Mouse (Mus musculus) spleen, postnatal 14 days (tissue): ENCODE results near the gene Fxyd3.

Experiments
- DNase-seq, 2 experiments: peaks; one replicate each; pipeline ENCODE4 v3.0.0; 2021 to 2022; ENCODE audit warnings: low spot score in 2 of 2

The Fxyd3 gene

GRCm38 (mm10) chr7:31049846-31050281, 26.6 kb downstream of the Fxyd3 start:
- DNase-seq = no peak

GRCm38 (mm10) chr7:31049135-31049845, 27.2 kb downstream of the Fxyd3 start:
- no peak for DNase-seq

GRCm38 (mm10) chr7:31042431-31042910, 34.0 kb downstream of the Fxyd3 start, which contains the start of gene Fxyd5:
Fxyd5 (minus strand) TSS chr7:31042481.
- no peak for DNase-seq

GRCm38 (mm10) chr7:31041662-31042315, 34.7 kb downstream of the Fxyd3 start:
- peak; percentile 24 to 33 for DNase-seq

DNA sequence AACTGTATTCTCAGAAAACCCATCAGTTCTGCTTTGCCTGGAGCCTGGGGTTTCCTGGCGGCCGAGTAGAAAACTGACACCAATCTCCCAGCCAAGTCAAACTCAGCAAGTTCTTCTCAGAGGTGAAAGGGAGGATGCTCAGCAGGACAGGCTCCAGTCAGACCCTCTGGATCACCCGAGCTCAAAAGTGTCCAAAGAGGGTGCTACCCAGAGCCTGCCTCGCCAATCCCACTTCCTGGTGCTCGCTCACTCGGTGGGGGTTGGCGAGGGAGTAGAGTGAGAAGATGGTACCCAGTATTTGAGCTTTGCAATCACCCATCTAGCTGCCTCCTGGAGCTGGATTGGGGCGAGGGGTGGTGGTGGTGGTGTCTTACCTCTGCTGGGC, 35.5 kb downstream of the Fxyd3 start:
- DNase-seq = no peak

DNA sequence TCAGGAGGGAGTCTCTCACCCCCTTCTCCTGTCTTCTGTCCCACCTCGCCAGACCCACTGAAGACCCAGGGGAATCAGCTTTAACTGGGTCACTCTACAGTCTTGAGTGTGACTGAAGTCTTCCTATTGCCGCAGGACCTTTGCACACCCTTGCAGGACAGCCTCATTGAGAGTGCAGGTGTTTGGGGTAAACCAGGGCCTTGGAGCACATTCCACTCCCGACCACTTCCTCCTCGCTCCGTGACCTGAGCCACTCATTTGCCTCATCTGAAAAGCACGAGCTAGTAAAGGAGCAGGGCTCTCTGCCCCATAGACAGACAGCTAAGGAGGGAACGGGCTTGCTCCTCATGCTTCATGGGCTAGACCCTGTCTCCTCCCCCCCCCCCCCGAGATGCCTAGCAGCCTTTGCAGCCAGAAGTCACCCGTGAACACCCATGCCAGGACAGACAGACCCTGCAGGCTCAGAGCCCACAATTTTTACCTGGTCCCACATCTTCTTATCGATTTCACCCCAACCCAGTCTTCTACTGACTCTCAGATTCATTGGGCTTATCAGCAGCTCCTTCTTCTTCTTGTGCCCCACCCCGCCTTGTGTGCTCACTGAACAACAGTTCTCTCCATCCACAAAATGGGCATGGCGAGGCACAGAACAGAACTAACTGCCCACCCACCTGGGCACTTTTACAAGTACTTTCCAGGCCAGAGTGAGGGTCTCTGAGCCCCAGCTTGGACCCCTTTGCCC, 36.1 kb downstream of the Fxyd3 start:
- no peak for DNase-seq

DNA sequence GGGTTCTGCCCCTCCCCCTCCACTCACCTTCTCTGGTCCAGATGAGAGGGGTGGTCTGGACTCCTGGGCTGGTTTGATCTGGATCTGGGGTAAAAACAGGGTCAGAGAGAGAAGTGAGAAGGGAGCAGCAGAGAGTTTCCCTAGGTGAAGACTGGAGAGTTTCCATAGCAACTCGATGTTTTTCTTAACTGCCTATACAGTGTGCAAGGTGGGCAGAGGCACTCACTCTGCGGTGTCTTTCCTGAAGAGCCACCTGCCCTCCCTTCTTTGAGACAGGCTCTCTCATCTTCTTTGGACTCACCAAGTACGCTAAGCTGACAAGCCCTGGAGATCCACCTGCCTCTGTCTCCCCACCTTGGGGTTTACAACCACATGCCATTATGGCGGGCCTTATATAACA, 37.5 kb downstream of the Fxyd3 start:
- no peak for DNase-seq

GRCm38 (mm10) chr7:31037675-31038074, 38.8 kb downstream of the Fxyd3 start:
- DNase-seq = no peak

- DNase-seq = no peak
These were observed 39.6 kb downstream of the Fxyd3 start for GRCm38 (mm10) chr7:31036917-31037316.

- DNase-seq = no peak
These were observed 41.2 kb downstream of the Fxyd3 start for GRCm38 (mm10) chr7:31035291-31035690.

- peak in 1 of 2 experiments; percentile 43 for DNase-seq
These were observed 41.7 kb downstream of the Fxyd3 start for GRCm38 (mm10) chr7:31034789-31035188.

GRCm38 (mm10) chr7:31033409-31034165, 42.9 kb downstream of the Fxyd3 start:
- peak in 1 of 2 experiments; percentile 36 for DNase-seq

- no peak for DNase-seq
These were observed 44.8 kb downstream of the Fxyd3 start for GRCm38 (mm10) chr7:31031731-31032130.

- DNase-seq = no peak
These were observed 45.8 kb downstream of the Fxyd3 start for GRCm38 (mm10) chr7:31030717-31031116.

GRCm38 (mm10) chr7:31028609-31029008, 47.9 kb downstream of the Fxyd3 start:
- DNase-seq = no peak
